Mouse (Mus musculus) neural tube, embryonic 15.5 days (tissue): ENCODE measurements around the gene Larp6. TPM values are rescaled to one million over a fixed set of nuclear protein-coding genes. Genes with fewer than 3 reads are reported as not detected.

ENCODE experiments used
- ATAC-seq: fragments of 200-750 bp; cut with Nextera tagmentation; 2 replicates; pipeline ENCODE4 v1.8.0; 2017; ENCODE audit warnings: mild to moderate bottlenecking, moderate TSS enrichment, moderate library complexity; ENCODE audit not compliant: low FRiP score
- H3K27ac ChIP-seq: fragments of 300-500 bp; sonication (generic); replicated peaks from 2 replicates; pipeline ENCODE4 v1.5.1; 2015; ENCODE audit warnings: mild to moderate bottlenecking, inconsistent platforms
- H3K27me3 ChIP-seq: fragments of 300-500 bp; sonication (generic); replicated peaks from 2 replicates; pipeline ENCODE4 v1.6.1; 2015; ENCODE audit warnings: inconsistent platforms
- H3K36me3 ChIP-seq: fragments of 300-500 bp; sonication (generic); 2 replicates; pipeline ENCODE4 v1.6.1; 2015; ENCODE audit warnings: inconsistent platforms
- H3K4me1 ChIP-seq: fragments of 300-500 bp; sonication (generic); 2 replicates; pipeline ENCODE4 v1.6.1; 2015; ENCODE audit warnings: inconsistent platforms
- H3K4me2 ChIP-seq: fragments of 300-500 bp; sonication (generic); 2 replicates; pipeline ENCODE4 v1.6.1; 2015; ENCODE audit warnings: inconsistent platforms, mild to moderate bottlenecking, moderate library complexity
- H3K4me3 ChIP-seq: fragments of 300-500 bp; sonication (generic); replicated peaks from 2 replicates; pipeline ENCODE4 v1.5.1; 2015; ENCODE audit warnings: mild to moderate bottlenecking, inconsistent platforms
- H3K9ac ChIP-seq: fragments of 300-500 bp; sonication (generic); replicated peaks from 2 replicates; pipeline ENCODE4 v1.6.1; 2015; ENCODE audit warnings: mild to moderate bottlenecking, inconsistent platforms
- H3K9me3 ChIP-seq: fragments of 300-500 bp; sonication (generic); replicated peaks from 2 replicates; pipeline ENCODE4 v1.6.1; 2016; ENCODE audit warnings: inconsistent platforms
- WGBS: fragments of 180-500 bp; shearing (Covaris S2); methylation state at CpG from one replicate; pipeline ENCODE4 v1.1.7; 2015; ENCODE audit warnings: mixed read lengths; 5-methylcytosine and 5-hydroxymethylcytosine counted together
- polyA plus RNA-seq: library from polyadenylated mRNA; unstranded; fragments of >200 nt; fragmentation: Nextera tagmentation; extraction: Ambion mirVana; gene quantifications from 2 replicates; pipeline ENCODE4 v1.2.1, GENCODE M21; 2015

Larp6 gene
- polyA plus RNA-seq, 1 experiment from 2014 or later: 24.1 TPM

DNA sequence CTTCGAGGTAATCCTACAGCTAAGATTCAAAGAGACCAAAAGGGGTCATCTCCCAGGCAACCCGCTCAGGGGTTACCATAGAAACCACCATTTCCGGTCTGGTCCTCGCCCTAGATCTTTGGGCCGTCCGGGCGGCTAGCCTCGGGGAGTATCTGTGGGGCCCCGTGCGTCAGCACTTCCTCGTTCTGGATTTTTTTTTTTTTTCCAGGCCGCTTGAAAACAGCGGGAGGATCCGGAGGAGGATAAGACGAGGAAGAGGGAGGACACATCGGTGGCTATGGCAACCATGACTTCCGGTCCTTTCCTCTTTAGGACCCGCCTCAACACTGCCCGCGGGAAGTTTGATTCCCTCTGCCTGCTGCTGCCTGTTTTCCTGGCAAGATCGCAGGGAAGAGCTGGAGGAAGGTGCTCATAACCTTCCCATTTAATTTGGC is 24.9 kb upstream of the Larp6 start, which contains the start of gene Lrrc49:
Gene Lrrc49, minus strand, starts transcription at position 268 of the 434 bp plus-strand sequence.
- ATAC-seq: peak; percentile 95
- Histone ChIP-seq H3K4me3 (peak within 1 kb of the TSS; percentile 70), H3K9ac (peak within 1 kb of the TSS; percentile 72), H3K36me3 (peaks cover 14% of the 10 kb centered on the region), H3K4me1 (peaks cover 16% of the 10 kb centered on the region), H3K27me3 (no peaks in the 10 kb centered on the region), H3K9me3 (no peaks in the 10 kb centered on the region), H3K4me2 (peak within 1 kb of the TSS; percentile 61), H3K27ac (peak within 1 kb of the TSS; percentile 99)
- WGBS: 0% methylated on average over 21 of the region's 21 CpGs

DNA sequence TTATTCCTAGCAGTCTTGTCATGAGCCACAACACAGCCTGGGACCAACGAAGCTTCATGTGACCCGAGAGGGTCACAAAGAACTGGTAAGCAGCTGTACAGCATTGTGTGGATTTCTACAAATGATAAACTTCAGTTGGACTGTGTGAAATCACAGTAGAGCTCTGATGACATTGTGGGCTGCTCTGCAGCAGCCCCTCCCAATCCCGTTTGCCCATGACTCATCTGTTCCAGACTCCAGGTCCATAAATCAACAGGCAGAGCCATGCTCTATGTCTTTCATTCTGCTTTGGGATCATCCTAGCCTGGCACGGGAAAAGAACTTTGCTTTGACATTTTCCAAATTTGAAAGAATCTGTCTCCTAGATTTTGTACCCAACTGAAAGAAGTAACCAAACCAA is 20.2 kb upstream of the Larp6 start:
- no peak overlapping the region for H3K4me2 ChIP-seq
- H3K9ac ChIP-seq: no peak overlapping the region
- 59% methylated on average over 4 of the region's 4 CpGs for WGBS
- H3K4me1 ChIP-seq: peaks cover 6% of the 10 kb centered on the region
- no peak overlapping the region for H3K27ac ChIP-seq
- no peaks in the 10 kb centered on the region for H3K36me3 ChIP-seq
- H3K4me3 ChIP-seq: no peak overlapping the region
- H3K9me3 ChIP-seq: no peaks in the 10 kb centered on the region
- no peak for ATAC-seq
- H3K27me3 ChIP-seq: no peaks in the 10 kb centered on the region

DNA sequence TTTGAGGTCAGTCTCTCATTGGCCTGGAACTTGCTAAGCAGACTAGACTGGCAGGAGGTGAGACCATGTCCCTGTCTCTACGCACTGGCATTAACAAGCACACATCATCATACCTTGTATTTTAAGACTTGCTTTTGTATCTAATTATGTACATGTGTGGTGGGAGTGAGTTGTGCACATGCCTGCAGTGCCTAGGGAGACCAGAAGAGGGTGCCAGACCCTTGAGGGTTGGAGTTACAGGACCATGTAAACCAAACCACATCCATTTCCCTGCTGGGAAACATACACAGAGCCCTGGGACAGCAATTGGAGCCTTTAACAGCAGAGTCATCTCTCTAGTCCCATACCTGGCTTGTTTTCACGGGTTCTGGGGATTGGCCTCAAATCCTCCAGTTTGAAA is 18.8 kb upstream of the Larp6 start:
- ATAC-seq: no peak
- no peak overlapping the region for H3K9ac ChIP-seq
- no peaks in the 10 kb centered on the region for H3K4me1 ChIP-seq
- no peaks in the 10 kb centered on the region for H3K9me3 ChIP-seq
- H3K27ac ChIP-seq: no peak overlapping the region
- H3K4me3 ChIP-seq: no peak overlapping the region
- WGBS: 58% methylated on average over 2 of the region's 2 CpGs
- no peak overlapping the region for H3K4me2 ChIP-seq
- H3K27me3 ChIP-seq: no peaks in the 10 kb centered on the region
- no peaks in the 10 kb centered on the region for H3K36me3 ChIP-seq

DNA sequence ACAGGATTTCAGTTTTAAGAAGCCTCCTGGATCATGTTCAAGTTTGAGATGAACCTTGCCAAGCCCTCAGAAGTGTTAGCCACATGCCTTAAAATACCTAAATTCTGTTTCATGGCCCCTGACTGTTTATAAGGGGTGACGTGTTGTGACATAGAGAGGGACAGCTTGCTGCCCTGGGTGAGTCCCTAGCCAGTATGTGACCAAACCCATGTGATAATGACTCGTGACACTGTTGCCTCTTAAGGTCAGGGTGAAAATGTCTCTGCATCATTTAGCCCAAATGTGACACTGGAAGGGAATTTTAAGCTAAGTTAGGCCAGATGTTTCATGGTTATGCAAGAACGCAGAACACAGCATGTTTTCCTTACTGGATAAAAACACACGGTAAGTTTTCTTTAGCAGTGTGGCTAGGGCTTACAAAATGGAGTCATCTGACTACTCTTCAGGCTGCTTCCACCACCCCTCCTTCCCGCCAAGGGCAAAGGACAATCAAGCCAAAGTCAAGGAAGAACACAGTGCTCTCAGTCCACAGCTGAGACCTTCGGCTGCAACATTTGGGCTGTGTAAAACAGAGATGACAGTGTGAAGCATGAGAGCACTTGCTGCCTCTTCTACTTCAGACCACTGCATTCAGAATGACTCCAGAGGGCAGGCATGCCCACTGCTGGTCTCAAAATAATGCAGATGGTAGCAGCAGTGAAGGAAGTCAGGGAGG is 16.4 kb upstream of the Larp6 start:
- Histone ChIP-seq H3K4me1 (no peaks in the 10 kb centered on the region), H3K9ac (no peak overlapping the region), H3K9me3 (no peaks in the 10 kb centered on the region), H3K27ac (no peak overlapping the region), H3K4me3 (no peak overlapping the region), H3K36me3 (no peaks in the 10 kb centered on the region), H3K27me3 (no peaks in the 10 kb centered on the region), H3K4me2 (no peak overlapping the region)
- no peak for ATAC-seq
- 73% methylated on average over 6 of the region's 6 CpGs for WGBS

DNA sequence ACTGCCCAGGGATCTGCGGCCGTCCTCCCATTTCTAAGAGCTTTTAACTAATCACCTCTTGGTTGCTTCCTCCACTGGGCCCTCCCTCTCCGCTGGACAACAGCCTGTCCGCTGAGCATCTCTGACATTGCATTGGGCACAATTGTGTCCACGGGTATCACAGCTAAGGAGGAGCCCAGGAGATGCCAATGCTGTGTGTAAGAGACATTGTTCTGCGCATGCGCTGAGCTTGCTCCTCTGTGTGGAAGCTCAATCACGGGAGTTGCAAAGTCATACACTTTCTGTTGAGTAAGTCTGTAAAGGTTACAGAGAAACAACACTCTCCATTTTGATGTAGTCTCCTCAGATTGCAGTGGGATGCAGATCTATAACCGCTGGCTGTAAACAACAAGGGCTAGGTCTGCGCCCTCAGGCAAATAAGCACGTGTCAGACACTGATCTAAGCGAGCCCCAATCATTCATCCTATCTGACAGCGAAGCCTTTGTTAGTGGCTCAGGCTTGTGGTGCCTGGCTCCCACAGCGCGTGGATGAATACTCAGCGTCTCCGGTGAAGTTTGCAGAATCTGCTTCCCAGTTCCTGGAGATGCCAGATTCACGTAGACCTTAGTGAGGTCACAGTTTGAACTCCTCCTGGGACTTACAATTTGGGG is 13.1 kb upstream of the Larp6 start:
- Histone ChIP-seq H3K27me3 (no peaks in the 10 kb centered on the region), H3K9ac (no peak overlapping the region), H3K36me3 (no peaks in the 10 kb centered on the region), H3K4me2 (0 out of 2 replicates have a peak overlapping the region, but pooled peaks have one; percentile 5), H3K9me3 (no peaks in the 10 kb centered on the region), H3K4me3 (no peak overlapping the region), H3K27ac (no peak overlapping the region), H3K4me1 (no peaks in the 10 kb centered on the region)
- 54% methylated on average over 18 of the region's 18 CpGs for WGBS
- no peak for ATAC-seq

GRCm38 (mm10) chr9:60707594-60707993 is 5.2 kb upstream of the Larp6 start:
- Histone ChIP-seq H3K27ac (no peak overlapping the region), H3K4me1 (peaks cover 7% of the 10 kb centered on the region), H3K4me3 (no peak overlapping the region), H3K4me2 (no peak overlapping the region), H3K9me3 (no peaks in the 10 kb centered on the region), H3K27me3 (no peaks in the 10 kb centered on the region), H3K9ac (no peak overlapping the region), H3K36me3 (no peaks in the 10 kb centered on the region)
- no peak for ATAC-seq
- 100% methylated on average over 2 of the region's 2 CpGs for WGBS

DNA sequence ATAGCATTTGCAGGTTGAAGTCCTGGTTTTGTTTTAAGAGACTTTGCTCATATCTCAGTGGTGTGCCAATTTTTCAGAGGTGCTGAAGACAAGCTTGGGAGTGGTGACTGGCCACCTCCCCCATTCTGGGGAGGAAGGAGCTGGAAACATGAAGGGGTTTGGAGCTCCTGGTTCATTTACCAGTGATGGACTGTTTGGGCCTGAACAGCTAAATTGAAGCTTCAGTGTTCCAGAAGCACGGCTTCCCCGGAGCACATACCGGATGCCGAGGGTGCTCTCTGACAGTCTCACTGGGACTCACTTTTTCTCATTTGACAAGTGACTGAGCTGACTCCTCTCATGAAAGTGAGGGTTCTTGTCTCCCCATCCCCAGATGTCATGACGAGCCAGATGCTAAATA is 4.2 kb upstream of the Larp6 start:
- Histone ChIP-seq H3K36me3 (no peaks in the 10 kb centered on the region), H3K27ac (no peak overlapping the region), H3K4me2 (no peak overlapping the region), H3K9me3 (no peaks in the 10 kb centered on the region), H3K9ac (no peak overlapping the region), H3K4me1 (peaks cover 15% of the 10 kb centered on the region), H3K4me3 (no peak overlapping the region), H3K27me3 (no peaks in the 10 kb centered on the region)
- ATAC-seq: no peak
- 91% methylated on average over 5 of the region's 5 CpGs for WGBS

GRCm38 (mm10) chr9:60709721-60710120 is 3.1 kb upstream of the Larp6 start:
- H3K4me3 ChIP-seq: no peak overlapping the region
- no peak overlapping the region for H3K4me2 ChIP-seq
- H3K9me3 ChIP-seq: no peaks in the 10 kb centered on the region
- H3K4me1 ChIP-seq: peaks cover 26% of the 10 kb centered on the region
- no peak overlapping the region for H3K27ac ChIP-seq
- ATAC-seq: no peak
- H3K9ac ChIP-seq: no peak overlapping the region
- 87% methylated on average over 6 of the region's 6 CpGs for WGBS
- H3K27me3 ChIP-seq: no peaks in the 10 kb centered on the region
- H3K36me3 ChIP-seq: no peaks in the 10 kb centered on the region

- Histone ChIP-seq H3K4me3 (no peak overlapping the region), H3K9ac (no peak overlapping the region), H3K27ac (peak overlapping the region; percentile 76; the same call in 1 of the 2 replicates), H3K9me3 (no peaks in the 10 kb centered on the region), H3K27me3 (no peaks in the 10 kb centered on the region), H3K4me1 (peaks cover 38% of the 10 kb centered on the region), H3K36me3 (no peaks in the 10 kb centered on the region), H3K4me2 (peak overlapping the region; percentile 96)
- WGBS: 76% methylated on average over 5 of the region's 5 CpGs
- no peak for ATAC-seq
Observed at GRCm38 (mm10) chr9:60712011-60712410, 778 bp upstream of the Larp6 start.

GRCm38 (mm10) chr9:60713616-60714015 is 827 bp downstream of the Larp6 start:
- no peaks in the 10 kb centered on the region for H3K27me3 ChIP-seq
- H3K9me3 ChIP-seq: no peaks in the 10 kb centered on the region
- H3K4me3 ChIP-seq: peak overlapping the region; percentile 68
- 36% methylated on average over 4 of the region's 4 CpGs for WGBS
- peak overlapping the region; percentile 96 for H3K4me2 ChIP-seq
- no peaks in the 10 kb centered on the region for H3K36me3 ChIP-seq
- H3K4me1 ChIP-seq: peaks cover 38% of the 10 kb centered on the region
- H3K27ac ChIP-seq: peak overlapping the region; percentile 76; the same call in 1 of the 2 replicates
- peak; percentile 48; the same call in 1 of the 2 replicates for ATAC-seq
- H3K9ac ChIP-seq: peak overlapping the region; percentile 75

- H3K4me3 ChIP-seq: peak overlapping the region; percentile 68
- H3K27ac ChIP-seq: 0 out of 2 replicates have a peak overlapping the region, but pooled peaks have one; percentile 15
- no peak for ATAC-seq
- H3K9ac ChIP-seq: peak overlapping the region; percentile 75
- 76% methylated on average over 6 of the region's 6 CpGs for WGBS
- no peaks in the 10 kb centered on the region for H3K27me3 ChIP-seq
- H3K4me2 ChIP-seq: peak overlapping the region; percentile 96
- H3K36me3 ChIP-seq: no peaks in the 10 kb centered on the region
- peaks cover 38% of the 10 kb centered on the region for H3K4me1 ChIP-seq
- H3K9me3 ChIP-seq: no peaks in the 10 kb centered on the region
Observed at GRCm38 (mm10) chr9:60714191-60714590, 1.4 kb downstream of the Larp6 start.

GRCm38 (mm10) chr9:60715271-60715670 is 2.5 kb downstream of the Larp6 start:
- WGBS: 95% methylated on average over 4 of the region's 4 CpGs

More at GRCm38 (mm10) chr9:60715271-60715670, 2.5 kb downstream of the Larp6 start:
- no peak for ATAC-seq
- Histone ChIP-seq H3K4me2 (peak overlapping the region; percentile 96), H3K27me3 (no peaks in the 10 kb centered on the region), H3K27ac (no peak overlapping the region), H3K4me3 (no peak overlapping the region), H3K4me1 (peaks cover 38% of the 10 kb centered on the region), H3K9ac (no peak overlapping the region), H3K36me3 (no peaks in the 10 kb centered on the region), H3K9me3 (no peaks in the 10 kb centered on the region)
